Mouse (Mus musculus) midbrain, embryonic 14.5 days (tissue): ENCODE results near the gene Tenm2. TPM values are rescaled to one million over a fixed set of nuclear protein-coding genes. Genes with fewer than 3 reads are reported as not detected.

Experiments used
- ATAC-seq: fragments of 200-750 bp; cut with Nextera tagmentation; 2 replicates; pipeline ENCODE4 v1.8.0; 2017; ENCODE audit warnings: moderate number of reproducible peaks, moderate library complexity; ENCODE audit not compliant: low FRiP score, low TSS enrichment
- DNase-seq: peaks from one replicate; pipeline ENCODE4 v3.0.0-alpha.2; 2015
- H3K27ac ChIP-seq: fragments of 300-500 bp; sonication (generic); replicated peaks from 2 replicates; pipeline ENCODE4 v1.5.1; 2014; ENCODE audit warnings: mild to moderate bottlenecking, low read depth, low read length, moderate library complexity
- H3K27me3 ChIP-seq: fragments of 300-500 bp; sonication (generic); 2 replicates; pipeline ENCODE4 v1.6.1; 2014; ENCODE audit warnings: low read length, control low read depth, mixed read lengths; ENCODE audit not compliant: control insufficient read depth, insufficient read depth
- H3K36me3 ChIP-seq: fragments of 300-500 bp; sonication (generic); 2 replicates; pipeline ENCODE4 v1.6.1; 2014; ENCODE audit warnings: low read length, control low read depth; ENCODE audit not compliant: control insufficient read depth, insufficient read depth
- H3K4me1 ChIP-seq: fragments of 300-500 bp; sonication (generic); 2 replicates; pipeline ENCODE4 v1.6.1; 2014; ENCODE audit warnings: mild to moderate bottlenecking, antibody characterized with exemption, low read length, control low read depth; ENCODE audit not compliant: control insufficient read depth, insufficient read depth
- H3K4me2 ChIP-seq: fragments of 300-500 bp; sonication (generic); 2 replicates; pipeline ENCODE4 v1.6.1; 2014; ENCODE audit warnings: mild to moderate bottlenecking, low read length, moderate library complexity
- H3K4me3 ChIP-seq: fragments of 300-500 bp; sonication (generic); replicated peaks from 2 replicates; pipeline ENCODE4 v1.5.1; 2014; ENCODE audit warnings: low read depth, low read length
- H3K9ac ChIP-seq: fragments of 300-500 bp; sonication (generic); replicated peaks from 2 replicates; pipeline ENCODE4 v1.6.1; 2014; ENCODE audit warnings: mild to moderate bottlenecking, low read length, moderate library complexity
- H3K9me3 ChIP-seq: fragments of 300-500 bp; sonication (generic); 2 replicates; pipeline ENCODE4 v1.6.1; 2016; ENCODE audit warnings: low read length, control low read depth, mixed read lengths; ENCODE audit not compliant: control insufficient read depth
- WGBS: fragments of 180-500 bp; shearing (Covaris S2); extraction: QIAGEN DNeasy Blood & Tissue Kit; methylation state at CpG from one replicate; pipeline ENCODE4 v1.1.7; 2014; 5-methylcytosine and 5-hydroxymethylcytosine counted together
- polyA plus RNA-seq: library from polyadenylated mRNA; unstranded; fragments of >200 nt; fragmentation: Nextera tagmentation; extraction: Ambion mirVana; gene quantifications from 2 replicates; pipeline ENCODE4 v1.2.1, GENCODE M21; 2014

The Tenm2 gene
- polyA plus RNA-seq, 1 experiment from 2014 or later, result 52.8 TPM

GRCm38 (mm10) chr11:36758009-36758408 is 477.8 kb downstream of the Tenm2 start:
- Histone ChIP-seq H3K36me3 (no peaks in the 10 kb centered on the region), H3K9ac (no peak overlapping the region), H3K4me2 (no peak overlapping the region), H3K9me3 (no peaks in the 10 kb centered on the region), H3K4me3 (no peak overlapping the region), H3K27ac (no peak overlapping the region), H3K27me3 (no peaks in the 10 kb centered on the region), H3K4me1 (no peaks in the 10 kb centered on the region)
- 63% methylated on average over 3 of the region's 3 CpGs for WGBS
- ATAC-seq (no peak), DNase-seq (no peak)

- no peak for ATAC-seq
- 77% methylated on average over 4 of the region's 4 CpGs for WGBS
- no peaks in the 10 kb centered on the region for H3K27me3 ChIP-seq
These were observed 489.5 kb downstream of the Tenm2 start for GRCm38 (mm10) chr11:36746286-36746685.

GRCm38 (mm10) chr11:36727800-36728199 is 508.0 kb downstream of the Tenm2 start:
- Histone ChIP-seq H3K4me3 (no peak overlapping the region), H3K9me3 (no peaks in the 10 kb centered on the region), H3K9ac (no peak overlapping the region), H3K4me2 (no peak overlapping the region), H3K27ac (no peak overlapping the region), H3K27me3 (no peaks in the 10 kb centered on the region), H3K4me1 (no peaks in the 10 kb centered on the region), H3K36me3 (no peaks in the 10 kb centered on the region)
- ATAC-seq (no peak), DNase-seq (no peak)
- 83% methylated on average over 3 of the region's 3 CpGs for WGBS

More at GRCm38 (mm10) chr11:36746286-36746685, 489.5 kb downstream of the Tenm2 start:
- no peaks in the 10 kb centered on the region for H3K9me3 ChIP-seq
- no peak for DNase-seq
- no peak overlapping the region for H3K27ac ChIP-seq
- no peaks in the 10 kb centered on the region for H3K4me1 ChIP-seq
- no peak overlapping the region for H3K9ac ChIP-seq
- no peak overlapping the region for H3K4me2 ChIP-seq
- no peaks in the 10 kb centered on the region for H3K36me3 ChIP-seq
- H3K4me3 ChIP-seq, result no peak overlapping the region

GRCm38 (mm10) chr11:36702881-36703280 is 532.9 kb downstream of the Tenm2 start:
- Histone ChIP-seq H3K4me3 (no peak overlapping the region), H3K9me3 (no peaks in the 10 kb centered on the region), H3K27me3 (no peaks in the 10 kb centered on the region), H3K36me3 (no peaks in the 10 kb centered on the region), H3K27ac (no peak overlapping the region), H3K4me1 (peaks cover 10% of the 10 kb centered on the region; the same call in 1 of the 2 replicates), H3K9ac (no peak overlapping the region), H3K4me2 (no peak overlapping the region)
- DNase-seq, result no peak
- ATAC-seq, result no peak
- 87% methylated on average over 2 of the region's 2 CpGs for WGBS

GRCm38 (mm10) chr11:36700951-36701350 is 534.8 kb downstream of the Tenm2 start:
- H3K4me1 ChIP-seq, result peaks cover 23% of the 10 kb centered on the region
- WGBS, result 82% methylated on average over 3 of the region's 3 CpGs
- H3K9me3 ChIP-seq, result no peaks in the 10 kb centered on the region
- no peaks in the 10 kb centered on the region for H3K36me3 ChIP-seq
- no peak overlapping the region for H3K4me3 ChIP-seq
- no peak overlapping the region for H3K9ac ChIP-seq
- DNase-seq (peak; percentile 21), ATAC-seq (no peak)
- H3K27ac ChIP-seq, result no peak overlapping the region
- H3K4me2 ChIP-seq, result no peak overlapping the region
- no peaks in the 10 kb centered on the region for H3K27me3 ChIP-seq

GRCm38 (mm10) chr11:36700131-36700530 is 535.6 kb downstream of the Tenm2 start:
- Histone ChIP-seq H3K9me3 (no peaks in the 10 kb centered on the region), H3K27ac (no peak overlapping the region), H3K9ac (no peak overlapping the region), H3K4me2 (no peak overlapping the region), H3K4me1 (peaks cover 30% of the 10 kb centered on the region), H3K27me3 (no peaks in the 10 kb centered on the region), H3K4me3 (no peak overlapping the region), H3K36me3 (no peaks in the 10 kb centered on the region)
- no peak for DNase-seq
- WGBS, result 66% methylated on average over 6 of the region's 6 CpGs
- no peak for ATAC-seq

- no peaks in the 10 kb centered on the region for H3K27me3 ChIP-seq
- H3K4me1 ChIP-seq, result peaks cover 36% of the 10 kb centered on the region
- no peak for ATAC-seq
- no peak overlapping the region for H3K4me2 ChIP-seq
- H3K9ac ChIP-seq, result no peak overlapping the region
- H3K4me3 ChIP-seq, result no peak overlapping the region
- DNase-seq, result peak; percentile 46
- H3K36me3 ChIP-seq, result no peaks in the 10 kb centered on the region
- 38% methylated on average over 7 of the region's 7 CpGs for WGBS
- H3K27ac ChIP-seq, result peak overlapping the region; percentile 83
- no peaks in the 10 kb centered on the region for H3K9me3 ChIP-seq
These were observed 537.5 kb downstream of the Tenm2 start for GRCm38 (mm10) chr11:36698268-36698667.

- peak; percentile 17 for DNase-seq
- peak; percentile 21; the same call in 1 of the 2 replicates for ATAC-seq
- Histone ChIP-seq H3K27ac (peak overlapping the region; percentile 83), H3K27me3 (no peaks in the 10 kb centered on the region), H3K9me3 (no peaks in the 10 kb centered on the region), H3K4me1 (peaks cover 36% of the 10 kb centered on the region), H3K36me3 (no peaks in the 10 kb centered on the region), H3K4me3 (no peak overlapping the region), H3K9ac (no peak overlapping the region), H3K4me2 (no peak overlapping the region)
- whole genome bisulfite sequencing, result 49% methylated on average over 8 of the region's 8 CpGs
These were observed 537.9 kb downstream of the Tenm2 start for GRCm38 (mm10) chr11:36697816-36698215.

- no peak overlapping the region for H3K4me3 ChIP-seq
- peaks cover 36% of the 10 kb centered on the region for H3K4me1 ChIP-seq
- peak; percentile 79 for DNase-seq
- WGBS, result 9% methylated on average over 10 of the region's 10 CpGs
- H3K9me3 ChIP-seq, result no peaks in the 10 kb centered on the region
- peak overlapping the region; percentile 33 for H3K4me2 ChIP-seq
- no peaks in the 10 kb centered on the region for H3K27me3 ChIP-seq
- H3K27ac ChIP-seq, result peak overlapping the region; percentile 83
- no peak overlapping the region for H3K9ac ChIP-seq
- ATAC-seq, result peak; percentile 85
- no peaks in the 10 kb centered on the region for H3K36me3 ChIP-seq
These were observed 538.6 kb downstream of the Tenm2 start for GRCm38 (mm10) chr11:36697021-36697639.
